Mouse (Mus musculus) liver, embryonic 12.5 days (tissue): ENCODE data around the gene Bmt2. TPM values are rescaled to one million over a fixed set of nuclear protein-coding genes. Genes with fewer than 3 reads are reported as not detected.

Experiments used
- ATAC-seq: fragments of 200-750 bp; cut with Nextera tagmentation; 2 replicates; pipeline ENCODE4 v1.8.0; 2017; ENCODE audit warnings: moderate number of reproducible peaks, mild to moderate bottlenecking, moderate library complexity
- H3K27ac ChIP-seq: fragments of 300-500 bp; sonication (generic); 2 replicates; pipeline ENCODE4 v1.5.1; 2016; ENCODE audit warnings: mild to moderate bottlenecking
- H3K27me3 ChIP-seq: fragments of 300-500 bp; sonication (generic); replicated peaks from 2 replicates; pipeline ENCODE4 v1.6.1; 2016; ENCODE audit warnings: mild to moderate bottlenecking, moderate library complexity
- H3K36me3 ChIP-seq: fragments of 300-500 bp; sonication (generic); 2 replicates; pipeline ENCODE4 v1.6.1; 2016; ENCODE audit warnings: mild to moderate bottlenecking, moderate library complexity
- H3K4me1 ChIP-seq: fragments of 300-500 bp; sonication (generic); 2 replicates; pipeline ENCODE4 v1.6.1; 2016
- H3K4me2 ChIP-seq: fragments of 300-500 bp; sonication (generic); 2 replicates; pipeline ENCODE4 v1.6.1; 2016; ENCODE audit warnings: mild to moderate bottlenecking, moderate library complexity
- H3K4me3 ChIP-seq: fragments of 300-500 bp; sonication (generic); 2 replicates; pipeline ENCODE4 v1.5.1; 2016; ENCODE audit warnings: mild to moderate bottlenecking, moderate library complexity
- H3K9ac ChIP-seq: fragments of 300-500 bp; sonication (generic); 2 replicates; pipeline ENCODE4 v1.6.1; 2016; ENCODE audit warnings: mild to moderate bottlenecking, moderate library complexity
- H3K9me3 ChIP-seq: fragments of 300-500 bp; sonication (generic); replicated peaks from 2 replicates; pipeline ENCODE4 v1.6.1; 2016; ENCODE audit warnings: mild to moderate bottlenecking, moderate library complexity
- WGBS: fragments of 180-500 bp; shearing (Covaris S2); methylation state at CpG from one replicate; pipeline ENCODE4 v1.1.7; 2016; ENCODE audit not compliant: insufficient replicate concordance; 5-methylcytosine and 5-hydroxymethylcytosine counted together
- polyA plus RNA-seq: library from polyadenylated mRNA; unstranded; fragments of >200 nt; fragmentation: Nextera tagmentation; extraction: Ambion mirVana; gene quantifications from 2 replicates; pipeline ENCODE4 v1.2.1, GENCODE M21; 2016

The Bmt2 gene
- polyA plus RNA-seq, 1 experiment from 2014 or later: 6.4 TPM

- Histone ChIP-seq H3K9me3 (no peaks in the 10 kb centered on the region), H3K4me1 (peaks cover 22% of the 10 kb centered on the region), H3K27ac (no peak overlapping the region), H3K27me3 (no peaks in the 10 kb centered on the region), H3K4me2 (no peak overlapping the region), H3K9ac (no peak overlapping the region), H3K36me3 (no peaks in the 10 kb centered on the region), H3K4me3 (no peak overlapping the region)
- WGBS: 72% methylated on average over 3 of the region's 3 CpGs
- no peak for ATAC-seq
These were observed 64.1 kb downstream of the Bmt2 start for GRCm38 (mm10) chr6:13613671-13614070.

- 55% methylated on average over 2 of the region's 2 CpGs for WGBS
- ATAC-seq: no peak
- H3K4me1 ChIP-seq: peaks cover 30% of the 10 kb centered on the region
- H3K9me3 ChIP-seq: no peaks in the 10 kb centered on the region
- no peaks in the 10 kb centered on the region for H3K27me3 ChIP-seq
- H3K9ac ChIP-seq: no peak overlapping the region
- H3K4me3 ChIP-seq: no peak overlapping the region
- H3K4me2 ChIP-seq: no peak overlapping the region
- no peaks in the 10 kb centered on the region for H3K36me3 ChIP-seq
- no peak overlapping the region for H3K27ac ChIP-seq
These were observed 66.9 kb downstream of the Bmt2 start for GRCm38 (mm10) chr6:13610869-13611268.

DNA sequence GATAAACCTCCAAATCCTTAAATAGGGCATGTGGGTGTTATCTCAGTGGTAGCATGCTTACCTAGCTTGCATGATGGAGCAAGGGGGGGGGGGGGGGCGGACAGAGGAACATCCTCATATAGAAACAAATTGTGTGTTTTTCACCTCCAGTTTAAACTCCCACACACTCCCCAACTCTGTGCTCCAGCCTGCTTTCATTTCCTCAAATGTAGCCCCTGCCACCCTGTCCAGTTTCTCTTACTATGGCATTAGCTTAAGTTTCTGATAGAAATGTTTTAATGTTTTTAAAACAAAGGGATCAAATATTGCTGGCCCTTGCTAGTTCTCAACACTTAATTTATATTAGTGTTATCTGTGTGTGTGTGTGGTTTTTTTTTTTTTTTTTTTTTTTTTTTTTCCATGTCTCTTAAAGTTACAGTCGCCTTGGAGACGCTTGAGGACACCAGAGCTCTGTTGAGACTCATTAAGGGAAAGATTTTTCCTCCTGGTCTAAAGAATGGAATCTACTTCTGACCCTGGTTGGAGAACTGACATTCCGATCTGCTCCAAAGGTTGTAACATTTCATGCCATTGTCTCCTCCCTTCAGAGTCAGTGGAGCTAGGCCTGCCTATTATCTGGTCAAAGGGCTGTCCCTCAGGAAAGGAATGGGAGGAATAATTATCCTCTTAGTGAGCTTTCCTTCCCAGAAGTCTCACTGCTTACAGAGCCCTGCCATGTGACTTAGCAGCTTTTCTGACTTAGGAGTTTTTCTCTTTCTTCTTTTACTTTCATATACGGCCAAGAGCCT is 68.2 kb downstream of the Bmt2 start:
- WGBS: 59% methylated on average over 5 of the region's 5 CpGs
- Histone ChIP-seq H3K4me1 (peaks cover 38% of the 10 kb centered on the region), H3K36me3 (peaks cover 2% of the 10 kb centered on the region; the same call in 1 of the 2 replicates), H3K9ac (no peak overlapping the region), H3K9me3 (no peaks in the 10 kb centered on the region), H3K27me3 (no peaks in the 10 kb centered on the region), H3K4me2 (no peak overlapping the region), H3K27ac (no peak overlapping the region), H3K4me3 (no peak overlapping the region)
- no peak for ATAC-seq

GRCm38 (mm10) chr6:13607621-13608493 is 69.9 kb downstream of the Bmt2 start, which contains the start of gene Tmem168:
Tmem168 (minus strand) TSS chr6:13608100.
- H3K9ac ChIP-seq: peak within 1 kb of the TSS; percentile 91
- H3K9me3 ChIP-seq: no peaks in the 10 kb centered on the region
- H3K4me3 ChIP-seq: peak within 1 kb of the TSS; percentile 83
- ATAC-seq: peak; percentile 97
- H3K36me3 ChIP-seq: peaks cover 9% of the 10 kb centered on the region
- 3% methylated on average over 69 of the region's 71 CpGs for WGBS
- peak within 1 kb of the TSS; percentile 78 for H3K4me2 ChIP-seq
- H3K27ac ChIP-seq: peak within 1 kb of the TSS; percentile 87
- peaks cover 42% of the 10 kb centered on the region for H3K4me1 ChIP-seq
- no peaks in the 10 kb centered on the region for H3K27me3 ChIP-seq

DNA sequence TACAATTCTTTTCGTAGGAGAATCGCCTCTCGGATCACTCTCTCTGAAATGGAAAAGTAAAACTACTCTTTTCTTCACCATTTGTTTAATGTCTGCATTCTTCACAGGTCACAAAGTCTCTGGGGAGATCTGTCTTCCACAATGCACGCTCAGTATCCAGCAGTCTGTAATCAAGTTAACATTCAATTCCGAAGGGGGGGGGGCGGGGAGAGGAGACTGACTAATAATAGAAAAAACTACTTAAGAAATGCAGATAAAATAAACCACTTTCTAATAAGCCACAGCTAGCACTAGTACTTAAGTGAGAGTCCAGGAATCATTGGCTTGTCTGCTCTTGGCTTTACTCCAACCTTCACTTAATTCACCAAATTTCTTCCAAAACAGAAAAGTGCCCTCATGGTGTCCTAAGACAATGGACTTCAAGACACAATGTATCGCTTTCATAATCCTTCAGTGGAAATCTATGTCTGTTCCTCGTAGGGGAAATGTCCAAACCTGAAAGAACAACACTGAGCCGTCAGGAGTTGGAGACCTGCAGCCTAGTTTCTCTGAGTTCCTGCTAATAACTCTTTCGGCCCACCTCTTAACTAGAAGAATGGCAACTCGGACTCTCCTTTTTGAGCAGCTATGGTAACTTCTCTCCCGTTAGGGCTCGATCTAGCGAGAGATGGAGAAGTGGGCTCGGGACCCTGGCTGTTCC is 70.7 kb downstream of the Bmt2 start:
- peaks cover 17% of the 10 kb centered on the region for H3K36me3 ChIP-seq
- ATAC-seq: peak; percentile 5; the same call in 1 of the 2 replicates
- H3K4me3 ChIP-seq: peak overlapping the region; percentile 83
- H3K4me1 ChIP-seq: peaks cover 43% of the 10 kb centered on the region
- H3K9me3 ChIP-seq: no peaks in the 10 kb centered on the region
- H3K9ac ChIP-seq: peak overlapping the region; percentile 91
- WGBS: 12% methylated on average over 15 of the region's 15 CpGs
- peak overlapping the region; percentile 78 for H3K4me2 ChIP-seq
- H3K27ac ChIP-seq: peak overlapping the region; percentile 87
- no peaks in the 10 kb centered on the region for H3K27me3 ChIP-seq

- H3K36me3 ChIP-seq: peaks cover 23% of the 10 kb centered on the region
- peak overlapping the region; percentile 91; the same call in 1 of the 2 replicates for H3K9ac ChIP-seq
- no peak for ATAC-seq
- peaks cover 50% of the 10 kb centered on the region for H3K4me1 ChIP-seq
- H3K4me2 ChIP-seq: peak overlapping the region; percentile 78
- no peak overlapping the region for H3K27ac ChIP-seq
- H3K4me3 ChIP-seq: peak overlapping the region; percentile 83
- no peaks in the 10 kb centered on the region for H3K9me3 ChIP-seq
- H3K27me3 ChIP-seq: no peaks in the 10 kb centered on the region
- WGBS: 69% methylated on average over 4 of the region's 4 CpGs
These were observed 71.4 kb downstream of the Bmt2 start for GRCm38 (mm10) chr6:13606394-13606793.

- no peak for ATAC-seq
- no peaks in the 10 kb centered on the region for H3K27me3 ChIP-seq
- H3K27ac ChIP-seq: no peak overlapping the region
- no peak overlapping the region for H3K4me3 ChIP-seq
- no peak overlapping the region for H3K9ac ChIP-seq
- peaks cover 27% of the 10 kb centered on the region for H3K36me3 ChIP-seq
- WGBS: 77% methylated on average over 6 of the region's 6 CpGs
- no peak overlapping the region for H3K4me2 ChIP-seq
- H3K9me3 ChIP-seq: no peaks in the 10 kb centered on the region
- peaks cover 38% of the 10 kb centered on the region for H3K4me1 ChIP-seq
These were observed 74.6 kb downstream of the Bmt2 start for GRCm38 (mm10) chr6:13603134-13603533.

- no peaks in the 10 kb centered on the region for H3K9me3 ChIP-seq
- ATAC-seq: no peak
- WGBS: 36% methylated on average over 6 of the region's 6 CpGs
- no peaks in the 10 kb centered on the region for H3K27me3 ChIP-seq
- H3K4me2 ChIP-seq: no peak overlapping the region
- H3K27ac ChIP-seq: no peak overlapping the region
- peaks cover 28% of the 10 kb centered on the region for H3K4me1 ChIP-seq
- no peak overlapping the region for H3K9ac ChIP-seq
- peaks cover 31% of the 10 kb centered on the region for H3K36me3 ChIP-seq
- no peak overlapping the region for H3K4me3 ChIP-seq
These were observed 76.2 kb downstream of the Bmt2 start for GRCm38 (mm10) chr6:13601587-13601986.

- ATAC-seq: no peak
- no peak overlapping the region for H3K4me2 ChIP-seq
- no peak overlapping the region for H3K9ac ChIP-seq
- H3K9me3 ChIP-seq: no peaks in the 10 kb centered on the region
- no peak overlapping the region for H3K27ac ChIP-seq
- 77% methylated on average over 7 of the region's 7 CpGs for WGBS
- 0 out of 2 replicates have a peak, but pooled peaks cover 9% of the 10 kb centered on the region for H3K4me1 ChIP-seq
- H3K4me3 ChIP-seq: no peak overlapping the region
- no peaks in the 10 kb centered on the region for H3K27me3 ChIP-seq
- peaks cover 38% of the 10 kb centered on the region for H3K36me3 ChIP-seq
These were observed 79.4 kb downstream of the Bmt2 start for GRCm38 (mm10) chr6:13598239-13598923.

GRCm38 (mm10) chr6:13592729-13593345 is 84.9 kb downstream of the Bmt2 start:
- Histone ChIP-seq H3K36me3 (peaks cover 54% of the 10 kb centered on the region), H3K27me3 (no peaks in the 10 kb centered on the region), H3K4me1 (no peaks in the 10 kb centered on the region), H3K9ac (no peak overlapping the region), H3K9me3 (no peaks in the 10 kb centered on the region), H3K4me2 (no peak overlapping the region), H3K27ac (no peak overlapping the region), H3K4me3 (no peak overlapping the region)
- 40% methylated on average over 4 of the region's 4 CpGs for WGBS
- ATAC-seq: no peak

DNA sequence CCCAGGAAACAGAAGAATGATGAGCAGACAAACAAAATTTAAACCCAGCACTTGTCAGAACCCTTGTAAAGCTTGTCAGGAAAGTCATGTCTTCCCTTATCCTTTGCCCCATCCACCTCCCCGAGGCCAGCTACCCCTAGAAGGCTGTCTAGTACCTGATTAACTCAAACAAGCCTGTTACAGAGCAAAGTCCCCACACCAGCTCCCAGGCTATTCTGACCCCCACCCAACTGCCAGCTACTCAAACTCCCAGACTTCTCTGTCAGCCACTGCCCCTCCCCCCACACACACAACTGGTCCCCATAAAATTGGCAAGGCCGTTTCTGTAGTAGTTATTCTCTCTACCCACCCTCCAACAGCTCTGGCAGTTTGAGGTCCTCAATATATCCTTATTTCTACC is 91.2 kb downstream of the Bmt2 start:
- no peak overlapping the region for H3K4me3 ChIP-seq
- peak; percentile 78 for ATAC-seq
- no peaks in the 10 kb centered on the region for H3K9me3 ChIP-seq
- peak overlapping the region; percentile 16 for H3K4me2 ChIP-seq
- peak overlapping the region; percentile 45 for H3K27ac ChIP-seq
- H3K27me3 ChIP-seq: no peaks in the 10 kb centered on the region
- peaks cover 10% of the 10 kb centered on the region for H3K4me1 ChIP-seq
- 26% methylated on average over 2 of the region's 2 CpGs for WGBS
- no peak overlapping the region for H3K9ac ChIP-seq
- H3K36me3 ChIP-seq: peaks cover 37% of the 10 kb centered on the region
